Mouse (Mus musculus) lung, postnatal 10 days (tissue): ENCODE data around the gene Arhgef18.

Experiments used
- DNase-seq: peaks from one replicate; pipeline ENCODE4 v3.0.0; 2021

The Arhgef18 gene

DNA sequence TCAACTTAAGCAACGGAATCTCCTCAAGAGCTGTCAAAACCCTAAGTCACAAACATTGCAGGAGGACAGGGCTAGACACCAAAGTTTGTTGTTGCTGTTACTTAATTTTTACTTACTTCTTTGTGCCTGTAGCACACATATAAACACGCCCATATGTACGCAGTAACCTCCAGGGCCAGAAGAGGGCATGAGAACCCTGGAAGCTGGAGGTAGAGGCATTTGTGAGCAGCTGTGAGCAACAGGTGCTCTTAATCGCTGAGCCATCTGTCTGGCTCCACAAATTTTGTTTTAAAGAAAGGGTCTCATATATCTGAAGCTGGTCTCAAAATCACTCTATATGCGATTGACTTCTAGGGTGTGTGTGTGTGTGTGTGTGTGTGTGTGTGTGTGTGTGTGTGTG is 71.5 kb downstream of the Arhgef18 start:
- DNase-seq, result peak; percentile 70

- DNase-seq, result peak; percentile 99
Measured at GRCm38 (mm10) chr8:3467006-3467885, 74.4 kb downstream of the Arhgef18 start, which contains the start of gene Pex11g. Gene Pex11g (minus strand): TSS chr8:3467680.

DNA sequence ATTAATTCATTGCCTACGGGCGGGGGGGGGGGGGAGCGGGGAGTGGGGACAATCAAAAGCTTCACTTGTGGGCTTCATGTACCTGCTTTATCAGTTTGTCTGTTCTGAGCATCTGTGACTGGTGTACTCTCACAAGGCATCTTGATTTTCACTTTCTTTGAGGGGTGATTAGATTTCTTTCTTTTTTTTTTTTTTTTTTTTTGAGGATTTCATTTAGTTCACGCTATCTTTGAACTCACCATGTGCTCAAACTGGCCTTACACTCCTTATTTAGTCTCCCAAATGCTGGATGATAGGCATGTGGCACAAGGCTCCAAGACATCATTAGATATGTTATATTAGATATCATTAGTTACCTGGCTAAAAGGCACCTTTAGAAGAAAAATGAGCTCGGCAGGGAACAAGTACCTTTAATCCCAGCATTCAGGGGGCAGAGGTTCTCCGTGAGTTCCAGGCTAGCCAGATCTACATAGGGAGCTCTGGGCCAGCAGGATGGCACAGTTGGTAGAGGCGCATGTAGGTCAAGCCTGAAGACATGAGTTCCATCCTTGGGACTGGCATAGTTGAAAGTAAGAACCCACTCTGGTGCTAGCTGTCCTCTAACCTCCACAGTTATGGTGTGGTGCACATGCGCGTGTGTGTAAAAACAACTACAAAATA is 75.2 kb downstream of the Arhgef18 start:
- no peak for DNase-seq

GRCm38 (mm10) chr8:3468838-3469237 is 76.0 kb downstream of the Arhgef18 start:
- no peak for DNase-seq

- no peak for DNase-seq
Measured at GRCm38 (mm10) chr8:3470562-3470961, 77.8 kb downstream of the Arhgef18 start, which contains the start of gene Tex45. Gene Tex45 (plus strand): TSS chr8:3470862.

DNA sequence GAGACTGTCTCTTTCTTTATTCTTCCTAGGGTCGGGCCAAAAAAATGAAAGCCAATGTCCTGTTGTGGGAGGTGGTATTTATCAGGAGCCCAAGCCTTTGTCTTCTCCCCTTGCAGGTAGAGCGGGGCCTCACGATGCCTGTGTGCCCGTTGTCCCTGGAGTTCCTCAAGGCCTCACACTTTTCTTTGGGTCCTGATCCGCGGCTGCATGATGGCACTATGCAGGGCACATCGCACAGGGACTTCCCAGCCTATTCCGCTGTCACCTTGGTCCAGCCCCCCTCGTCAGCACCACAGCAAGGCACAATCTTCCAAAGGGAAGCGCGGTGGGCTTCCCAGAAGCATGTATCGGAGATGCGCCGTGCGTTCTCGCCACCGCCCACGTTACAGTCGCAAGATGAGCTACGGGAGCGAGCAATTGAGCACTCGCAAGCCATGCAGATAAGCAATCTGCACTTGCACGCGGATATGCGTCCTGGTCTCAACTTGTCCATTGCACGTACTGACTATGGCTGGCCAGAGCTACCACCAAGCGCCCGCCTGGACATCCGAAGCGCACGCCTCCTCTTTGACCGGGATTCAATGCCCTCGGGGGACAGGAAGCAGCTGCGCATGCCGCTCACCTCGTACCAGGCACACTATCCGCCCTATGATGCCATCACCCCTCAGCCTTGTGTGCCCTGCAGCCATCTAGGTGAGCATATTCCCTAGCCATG is 83.1 kb downstream of the Arhgef18 start:
- DNase-seq, result no peak

- peak; percentile 19 for DNase-seq
Measured at GRCm38 (mm10) chr8:3480221-3480785, 87.5 kb downstream of the Arhgef18 start.

DNA sequence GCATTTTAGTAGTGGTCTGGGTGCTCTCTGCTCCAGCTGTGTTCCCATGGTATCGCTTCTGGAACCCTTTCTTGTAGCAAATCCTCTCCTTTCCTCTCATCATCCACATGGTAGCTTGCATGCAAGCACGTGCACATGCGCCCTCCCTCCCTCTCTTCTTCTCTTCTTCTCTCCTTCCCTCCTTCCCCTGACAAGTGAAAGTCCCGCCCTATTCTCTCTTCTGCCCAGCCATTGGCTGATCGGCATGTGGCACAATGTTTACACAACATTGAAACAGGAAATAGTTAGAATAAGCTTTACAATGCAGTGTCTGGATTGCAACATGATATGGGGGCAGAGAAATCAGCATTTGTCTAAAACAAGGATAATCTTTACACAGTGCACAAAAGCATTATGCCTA is 88.8 kb downstream of the Arhgef18 start:
- peak; percentile 44 for DNase-seq

DNA sequence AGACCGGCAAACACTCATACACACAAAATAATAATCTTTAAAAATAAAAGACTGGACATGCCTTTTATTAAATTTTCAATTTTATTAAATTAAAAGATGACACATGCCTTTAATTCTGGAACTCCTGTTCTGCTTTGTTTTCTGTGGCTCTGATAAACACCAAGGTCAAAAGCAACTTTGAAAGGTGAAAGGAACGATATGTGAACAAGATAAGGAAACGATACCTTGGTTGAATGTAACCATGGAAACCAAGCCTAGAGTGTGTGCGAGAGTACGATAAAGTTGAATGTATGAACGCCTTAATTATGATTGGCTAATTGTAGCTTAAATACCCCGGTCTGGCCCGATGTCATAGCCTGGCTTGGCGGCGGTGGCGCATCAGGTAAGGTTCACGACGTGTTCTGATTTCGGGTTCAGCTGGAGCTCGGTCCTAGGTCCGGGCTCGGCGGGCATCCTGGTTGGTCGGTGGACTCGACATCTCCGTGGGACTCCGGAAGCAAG is 89.5 kb downstream of the Arhgef18 start:
- no peak for DNase-seq

- peak; percentile 59 for DNase-seq
Measured at GRCm38 (mm10) chr8:3483546-3483945, 90.7 kb downstream of the Arhgef18 start.

GRCm38 (mm10) chr8:3485192-3485591 is 92.4 kb downstream of the Arhgef18 start:
- DNase-seq, result no peak

GRCm38 (mm10) chr8:3492901-3493844 is 100.4 kb downstream of the Arhgef18 start, which contains the start of gene Zfp358:
Gene Zfp358 (plus strand): TSS chr8:3493138.
- peak; percentile 86 for DNase-seq

DNA sequence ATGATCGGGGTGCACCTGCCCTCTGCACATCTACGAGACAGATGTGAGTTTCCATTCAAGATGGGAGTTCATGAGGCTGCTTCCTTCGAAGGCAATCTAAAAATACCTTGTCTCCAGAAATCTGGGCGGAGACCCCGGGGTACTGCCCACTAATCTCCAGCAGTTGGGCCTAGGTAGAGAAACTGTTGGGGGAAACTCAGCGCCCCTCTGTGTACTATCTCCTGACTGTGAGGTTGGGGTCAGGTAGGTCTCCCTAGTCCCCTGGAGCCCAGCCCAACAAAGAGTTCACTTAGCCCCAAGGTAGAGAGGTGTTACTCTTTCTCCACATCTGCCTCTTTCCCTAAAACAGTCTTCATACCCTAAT is 101.0 kb downstream of the Arhgef18 start:
- DNase-seq, result no peak

DNA sequence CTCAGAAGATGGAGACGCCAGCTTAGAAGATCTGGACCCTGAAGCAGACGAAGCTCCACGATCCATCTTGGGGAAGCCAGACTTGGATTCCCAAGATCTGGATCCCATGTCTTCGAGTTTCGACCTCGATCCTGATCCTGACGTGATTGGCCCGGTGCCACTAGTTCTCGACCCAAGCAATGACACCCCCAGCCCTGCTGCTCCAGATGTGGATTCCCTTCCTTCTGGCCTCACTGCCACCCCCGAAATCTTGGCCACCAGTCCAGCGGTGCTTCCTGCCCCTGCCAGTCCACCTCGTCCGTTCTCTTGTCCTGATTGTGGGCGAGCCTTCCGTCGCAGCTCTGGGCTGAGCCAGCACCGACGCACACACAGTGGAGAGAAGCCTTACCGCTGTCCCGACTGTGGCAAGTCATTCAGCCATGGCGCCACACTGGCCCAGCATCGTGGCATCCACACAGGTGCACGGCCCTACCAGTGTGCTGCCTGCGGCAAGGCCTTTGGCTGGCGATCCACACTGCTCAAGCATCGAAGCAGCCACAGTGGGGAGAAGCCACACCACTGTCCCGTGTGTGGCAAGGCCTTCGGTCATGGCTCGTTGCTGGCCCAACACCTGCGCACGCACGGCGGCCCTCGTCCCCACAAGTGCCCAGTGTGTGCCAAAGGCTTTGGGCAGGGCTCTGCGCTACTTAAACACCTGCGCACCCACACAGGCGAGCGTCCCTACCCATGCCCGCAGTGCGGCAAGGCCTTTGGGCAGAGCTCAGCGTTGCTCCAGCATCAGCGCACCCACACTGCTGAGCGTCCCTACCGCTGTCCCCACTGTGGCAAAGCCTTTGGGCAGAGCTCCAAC is 103.0 kb downstream of the Arhgef18 start:
- DNase-seq, result no peak

DNA sequence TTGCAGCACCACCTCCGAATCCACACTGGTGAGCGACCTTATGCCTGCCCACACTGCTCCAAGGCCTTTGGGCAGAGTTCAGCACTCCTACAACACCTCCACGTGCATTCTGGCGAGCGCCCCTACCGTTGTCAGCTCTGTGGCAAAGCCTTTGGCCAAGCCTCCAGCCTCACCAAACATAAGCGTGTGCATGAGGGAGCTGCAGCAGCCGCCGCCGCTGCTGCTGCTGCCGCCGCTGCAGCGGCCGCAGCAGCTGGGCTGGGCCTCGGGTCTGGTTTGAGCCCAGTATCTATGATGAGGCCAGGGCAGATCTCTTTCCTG is 103.6 kb downstream of the Arhgef18 start:
- DNase-seq, result no peak

- no peak for DNase-seq
Measured at GRCm38 (mm10) chr8:3498583-3498982, 105.8 kb downstream of the Arhgef18 start.

- no peak for DNase-seq
Measured at GRCm38 (mm10) chr8:3499751-3500150, 106.9 kb downstream of the Arhgef18 start.

DNA sequence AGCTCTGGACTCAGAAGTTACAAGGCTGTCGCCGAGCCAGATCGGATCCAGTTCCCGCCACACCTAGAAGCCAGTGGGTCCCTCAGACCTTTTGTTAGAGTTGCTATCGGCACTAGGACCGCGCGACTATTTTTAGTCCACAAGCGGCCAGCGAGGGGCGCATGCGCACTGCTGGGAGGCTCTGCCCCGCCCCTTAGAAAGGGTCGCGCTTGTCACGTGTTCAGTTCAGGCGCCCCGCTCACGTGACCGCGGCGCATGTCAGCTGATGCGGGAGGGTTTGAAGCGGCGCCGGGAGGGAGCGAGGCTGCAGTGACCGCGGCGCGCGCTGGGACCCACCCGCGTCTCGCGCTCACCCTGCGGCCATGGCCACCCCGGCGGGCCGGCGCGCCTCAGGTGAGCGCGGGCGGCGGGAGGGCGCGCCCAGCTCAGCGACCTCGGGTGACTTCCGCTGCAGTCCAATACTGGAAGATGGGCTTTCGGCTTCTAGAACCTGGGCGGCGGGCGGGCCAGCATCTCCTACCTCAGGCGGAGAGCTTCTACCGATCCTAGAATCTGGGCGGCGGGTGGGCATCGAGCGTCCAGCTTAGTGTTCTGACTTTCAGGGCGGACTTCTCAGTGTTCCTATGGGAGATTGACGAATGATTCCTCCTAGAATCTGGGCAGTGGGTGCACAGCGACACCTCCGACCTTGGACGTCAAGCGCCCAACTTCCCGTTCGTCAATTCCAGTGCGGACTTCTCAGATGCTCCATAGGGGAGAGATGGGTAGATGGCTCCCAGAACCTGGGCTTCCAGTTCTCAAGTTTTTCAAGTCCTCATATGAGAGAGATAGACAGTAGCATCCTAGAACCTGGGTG is 107.7 kb downstream of the Arhgef18 start, which contains the start of gene Mcoln1:
Mcoln1 (plus strand) TSS at position 223 of the 856 bp plus-strand sequence.
- peak; percentile 99 for DNase-seq

DNA sequence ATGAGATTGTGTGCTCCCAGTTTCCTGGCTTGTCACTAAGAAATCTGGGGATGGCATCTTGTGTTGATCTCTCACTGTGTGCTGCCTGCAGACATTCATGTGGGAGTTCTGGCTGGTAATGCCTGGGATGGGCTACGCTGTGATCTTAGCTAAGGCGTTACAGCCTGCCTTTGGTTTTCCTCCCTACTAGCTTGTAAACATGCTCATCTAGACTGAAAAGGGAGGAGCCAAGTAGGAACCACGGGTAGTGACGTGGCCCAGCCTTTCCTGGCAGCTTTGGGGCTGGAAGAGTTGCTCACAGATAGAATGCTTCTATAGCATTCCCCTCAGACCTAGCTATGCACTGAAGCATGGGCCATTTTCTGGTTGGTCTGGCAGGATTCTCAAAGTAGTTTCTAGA is 109.4 kb downstream of the Arhgef18 start:
- no peak for DNase-seq
